Mouse (Mus musculus) forebrain, embryonic 14.5 days (tissue): Measurements from ENCODE around the gene Cox7a2l. TPM values are rescaled to one million over a fixed set of nuclear protein-coding genes. Genes with fewer than 3 reads are reported as not detected.

Experiments
- ATAC-seq: fragments of 200-750 bp; cut with Nextera tagmentation; 2 replicates; pipeline ENCODE4 v1.8.0; 2017; ENCODE audit warnings: mild to moderate bottlenecking, moderate library complexity
- DNase-seq: peaks from one replicate; pipeline ENCODE4 v3.0.0-alpha.2; 2015; ENCODE audit warnings: low spot score
- H3K27ac ChIP-seq: fragments of 300-500 bp; sonication (generic); 2 replicates; pipeline ENCODE4 v1.5.1; 2014; ENCODE audit warnings: low read depth, mild to moderate bottlenecking, control low read depth, low read length, moderate library complexity
- H3K27me3 ChIP-seq: fragments of 300-500 bp; sonication (generic); replicated peaks from 2 replicates; pipeline ENCODE4 v1.6.1; 2014; ENCODE audit warnings: low read length, control low read depth, mixed read lengths; ENCODE audit not compliant: control insufficient read depth, insufficient read depth
- H3K36me3 ChIP-seq: fragments of 300-500 bp; sonication (generic); 2 replicates; pipeline ENCODE4 v1.6.1; 2014; ENCODE audit warnings: low read length, control low read depth; ENCODE audit not compliant: control insufficient read depth, insufficient read depth
- H3K4me1 ChIP-seq: fragments of 300-500 bp; sonication (generic); 2 replicates; pipeline ENCODE4 v1.6.1; 2014; ENCODE audit warnings: antibody characterized with exemption, low read length, control low read depth; ENCODE audit not compliant: control insufficient read depth, insufficient read depth
- H3K4me2 ChIP-seq: fragments of 300-500 bp; sonication (generic); 2 replicates; pipeline ENCODE4 v1.6.1; 2014; ENCODE audit warnings: mild to moderate bottlenecking, control low read depth, low read length
- H3K4me3 ChIP-seq: fragments of 300-500 bp; sonication (generic); 2 replicates; pipeline ENCODE4 v1.5.1; 2014; ENCODE audit warnings: low read depth, low read length, control low read depth
- H3K9ac ChIP-seq: fragments of 300-500 bp; sonication (generic); 2 replicates; pipeline ENCODE4 v1.6.1; 2014; ENCODE audit warnings: mild to moderate bottlenecking, low read length, control low read depth, moderate library complexity
- H3K9me3 ChIP-seq: fragments of 300-500 bp; sonication (generic); replicated peaks from 2 replicates; pipeline ENCODE4 v1.6.1; 2016; ENCODE audit warnings: low read length, control low read depth, mixed read lengths; ENCODE audit not compliant: control insufficient read depth
- WGBS: fragments of 180-500 bp; shearing (Covaris S2); extraction: QIAGEN DNeasy Blood & Tissue Kit; methylation state at CpG from one replicate; pipeline ENCODE4 v1.1.7; 2014; 5-methylcytosine and 5-hydroxymethylcytosine counted together
- polyA plus RNA-seq: library from polyadenylated mRNA; unstranded; fragments of >200 nt; fragmentation: Nextera tagmentation; extraction: Ambion mirVana; gene quantifications from 2 replicates; pipeline ENCODE4 v1.2.1, GENCODE M21; 2014

Cox7a2l gene
- polyA plus RNA-seq, 1 experiment from 2014 or later = 231 TPM

- peak overlapping the region; percentile 36; the same call in 1 of the 2 replicates for H3K27ac ChIP-seq
- H3K4me2 ChIP-seq = no peak overlapping the region
Observed at GRCm38 (mm10) chr17:83548501-83549233, 31.5 kb upstream of the Cox7a2l start.

GRCm38 (mm10) chr17:83547145-83547544 is 30.0 kb upstream of the Cox7a2l start:
- H3K9me3 ChIP-seq = no peaks in the 10 kb centered on the region
- no peak overlapping the region for H3K4me2 ChIP-seq
- H3K4me1 ChIP-seq = peaks cover 18% of the 10 kb centered on the region; the same call in 1 of the 2 replicates
- no peak overlapping the region for H3K9ac ChIP-seq
- ATAC-seq = no peak
- no peak overlapping the region for H3K4me3 ChIP-seq
- no peak overlapping the region for H3K27ac ChIP-seq
- H3K27me3 ChIP-seq = peaks cover 7% of the 10 kb centered on the region
- 36% methylated on average over 10 of the region's 10 CpGs for WGBS
- no peaks in the 10 kb centered on the region for H3K36me3 ChIP-seq
- no peak for DNase-seq

More at GRCm38 (mm10) chr17:83548501-83549233, 31.5 kb upstream of the Cox7a2l start:
- Histone ChIP-seq H3K4me1 (peaks cover 18% of the 10 kb centered on the region; the same call in 1 of the 2 replicates), H3K36me3 (no peaks in the 10 kb centered on the region), H3K4me3 (no peak overlapping the region), H3K9ac (no peak overlapping the region), H3K27me3 (peaks cover 7% of the 10 kb centered on the region), H3K9me3 (no peaks in the 10 kb centered on the region)
- WGBS = 18% methylated on average over 12 of the region's 12 CpGs
- DNase-seq = peak; percentile 63
- peak; percentile 38 for ATAC-seq

GRCm38 (mm10) chr17:83545756-83546742 is 28.9 kb upstream of the Cox7a2l start:
- peak overlapping the region; percentile 36; the same call in 1 of the 2 replicates for H3K9ac ChIP-seq
- no peaks in the 10 kb centered on the region for H3K36me3 ChIP-seq
- H3K4me1 ChIP-seq = peaks cover 18% of the 10 kb centered on the region; the same call in 1 of the 2 replicates
- peak overlapping the region; percentile 44 for H3K4me2 ChIP-seq
- peak overlapping the region; percentile 17 for H3K4me3 ChIP-seq
- ATAC-seq (peak; percentile 68), DNase-seq (peak; percentile 67)
- H3K27me3 ChIP-seq = peaks cover 7% of the 10 kb centered on the region
- H3K9me3 ChIP-seq = no peaks in the 10 kb centered on the region
- no peak overlapping the region; the same call in 1 of the 2 replicates for H3K27ac ChIP-seq
- WGBS = 6% methylated on average over 35 of the region's 35 CpGs

GRCm38 (mm10) chr17:83545259-83545658 is 28.1 kb upstream of the Cox7a2l start:
- H3K4me1 ChIP-seq = peaks cover 18% of the 10 kb centered on the region; the same call in 1 of the 2 replicates
- no peak overlapping the region for H3K27ac ChIP-seq
- WGBS = 81% methylated on average over 6 of the region's 6 CpGs
- peaks cover 7% of the 10 kb centered on the region for H3K27me3 ChIP-seq
- ATAC-seq (no peak), DNase-seq (no peak)
- H3K4me3 ChIP-seq = no peak overlapping the region
- H3K36me3 ChIP-seq = no peaks in the 10 kb centered on the region
- no peaks in the 10 kb centered on the region for H3K9me3 ChIP-seq
- no peak overlapping the region for H3K9ac ChIP-seq
- peak overlapping the region; percentile 44; the same call in 1 of the 2 replicates for H3K4me2 ChIP-seq

GRCm38 (mm10) chr17:83542424-83542823 is 25.3 kb upstream of the Cox7a2l start:
- Histone ChIP-seq H3K36me3 (no peaks in the 10 kb centered on the region), H3K27me3 (peaks cover 4% of the 10 kb centered on the region), H3K4me1 (peaks cover 10% of the 10 kb centered on the region; the same call in 1 of the 2 replicates), H3K9ac (no peak overlapping the region), H3K27ac (no peak overlapping the region), H3K4me2 (no peak overlapping the region), H3K4me3 (no peak overlapping the region), H3K9me3 (no peaks in the 10 kb centered on the region)
- DNase-seq (no peak), ATAC-seq (no peak)
- 79% methylated on average over 2 of the region's 2 CpGs for WGBS

- no peak overlapping the region for H3K27ac ChIP-seq
- H3K4me2 ChIP-seq = no peak overlapping the region
- H3K9ac ChIP-seq = no peak overlapping the region
- 78% methylated on average over 12 of the region's 12 CpGs for WGBS
- H3K36me3 ChIP-seq = no peaks in the 10 kb centered on the region
- no peaks in the 10 kb centered on the region for H3K9me3 ChIP-seq
- no peaks in the 10 kb centered on the region for H3K4me1 ChIP-seq
- no peaks in the 10 kb centered on the region for H3K27me3 ChIP-seq
- ATAC-seq (no peak), DNase-seq (no peak)
- no peak overlapping the region for H3K4me3 ChIP-seq
Observed at GRCm38 (mm10) chr17:83539262-83540037, 22.3 kb upstream of the Cox7a2l start.

- H3K4me2 ChIP-seq = no peak overlapping the region
- H3K27ac ChIP-seq = no peak overlapping the region
- ATAC-seq = no peak
- H3K36me3 ChIP-seq = no peaks in the 10 kb centered on the region
- no peaks in the 10 kb centered on the region for H3K27me3 ChIP-seq
- H3K9ac ChIP-seq = no peak overlapping the region
- 96% methylated on average over 1 of the region's 1 CpGs for WGBS
- H3K4me3 ChIP-seq = no peak overlapping the region
- H3K9me3 ChIP-seq = no peaks in the 10 kb centered on the region
- H3K4me1 ChIP-seq = no peaks in the 10 kb centered on the region
- no peak for DNase-seq
Observed at GRCm38 (mm10) chr17:83538694-83539093, 21.6 kb upstream of the Cox7a2l start.

- no peak overlapping the region for H3K9ac ChIP-seq
- no peak overlapping the region for H3K4me2 ChIP-seq
- no peaks in the 10 kb centered on the region for H3K27me3 ChIP-seq
- H3K4me1 ChIP-seq = no peaks in the 10 kb centered on the region
- DNase-seq = no peak
- WGBS = 60% methylated on average over 9 of the region's 9 CpGs
- no peaks in the 10 kb centered on the region for H3K36me3 ChIP-seq
- no peak for ATAC-seq
- no peaks in the 10 kb centered on the region for H3K9me3 ChIP-seq
- no peak overlapping the region for H3K4me3 ChIP-seq
- no peak overlapping the region for H3K27ac ChIP-seq
Observed at GRCm38 (mm10) chr17:83538141-83538540, 21.0 kb upstream of the Cox7a2l start.
